Mouse (Mus musculus) natural killer cell, adult 2 months (primary cell): ENCODE data around the gene Spint2.
A peak's percentile ranks its signal among the peaks of the same experiment; 100 is the strongest.
"Not testable (repeated sequence)": the region's sequence is repeated elsewhere in the genome, so short reads cannot be mapped to it uniquely, and the experiment has no call there.

Source experiments
- DNase-seq, 2 experiments: peaks; one replicate each; pipeline ENCODE4 v3.0.0; 2022; ENCODE audit warnings: low spot score in 2 of 2

Gene Spint2

GRCm38 (mm10) chr7:29238019-29238967 is 43.4 kb downstream of the Spint2 start, which contains the start of gene Yif1b:
Yif1b (plus strand) TSS chr7:29238329.
- DNase-seq = peak; percentile 99

- DNase-seq = not testable (repeated sequence)
These were observed 44.1 kb downstream of the Spint2 start for GRCm38 (mm10) chr7:29237596-29237995.

DNA sequence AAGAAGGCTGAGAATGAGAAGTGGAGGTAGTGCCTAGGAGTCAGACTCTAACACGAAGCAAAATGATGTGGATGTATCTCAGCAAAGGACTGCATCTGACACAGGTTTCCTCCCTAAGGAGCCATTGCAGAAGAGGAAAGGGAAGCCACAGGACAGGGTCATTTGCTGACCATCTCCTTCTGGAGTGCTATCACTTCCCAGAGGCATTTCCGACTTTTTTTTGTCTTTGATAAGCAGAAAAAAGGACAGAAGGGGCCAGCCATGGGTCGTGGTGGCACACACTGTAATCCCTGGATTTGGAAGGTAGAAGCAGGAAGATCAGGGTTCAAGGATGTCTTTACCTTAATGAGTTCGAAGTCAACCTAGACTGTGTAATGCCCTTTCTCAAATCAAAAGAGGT is 45.1 kb downstream of the Spint2 start:
- no peak for DNase-seq

DNA sequence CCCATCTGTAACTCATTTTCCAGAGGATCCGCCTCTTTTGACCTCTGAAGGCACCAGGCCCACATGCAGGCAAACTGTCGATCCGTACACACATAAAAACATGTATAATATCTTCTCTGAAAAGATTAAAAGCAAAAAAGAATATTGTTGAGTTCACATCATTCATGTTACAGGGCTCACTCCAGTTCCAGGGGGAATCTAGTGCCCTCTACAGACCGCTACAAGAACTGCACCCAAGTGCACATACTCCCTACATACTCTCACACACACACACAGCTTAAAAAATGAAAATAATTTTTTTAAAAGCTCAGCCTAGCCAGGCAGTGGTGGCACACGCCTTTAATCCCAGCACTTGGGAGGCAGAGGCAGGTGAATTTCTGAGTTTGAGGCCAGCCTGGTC is 47.1 kb downstream of the Spint2 start:
- DNase-seq = peak in 1 of 2 experiments; percentile 28

DNA sequence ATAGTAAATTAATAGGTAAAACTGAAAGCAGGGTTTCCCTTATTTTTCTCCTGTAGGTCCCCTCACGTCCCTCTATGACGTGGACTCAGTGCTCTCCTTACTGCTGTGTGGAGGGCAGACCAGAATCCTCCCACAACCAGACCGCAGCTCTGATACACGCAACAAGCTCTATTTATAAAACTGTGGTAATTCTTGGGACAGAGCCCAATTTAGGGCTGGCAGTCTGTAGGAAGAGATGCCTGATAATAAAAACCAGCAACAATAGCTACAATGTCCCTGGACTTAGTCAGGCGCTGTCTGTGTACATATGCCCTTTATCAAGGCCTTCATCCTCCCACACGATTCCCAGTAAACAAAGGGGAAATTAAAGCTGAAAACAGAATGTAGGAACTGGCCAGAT is 48.0 kb downstream of the Spint2 start:
- DNase-seq = no peak

DNA sequence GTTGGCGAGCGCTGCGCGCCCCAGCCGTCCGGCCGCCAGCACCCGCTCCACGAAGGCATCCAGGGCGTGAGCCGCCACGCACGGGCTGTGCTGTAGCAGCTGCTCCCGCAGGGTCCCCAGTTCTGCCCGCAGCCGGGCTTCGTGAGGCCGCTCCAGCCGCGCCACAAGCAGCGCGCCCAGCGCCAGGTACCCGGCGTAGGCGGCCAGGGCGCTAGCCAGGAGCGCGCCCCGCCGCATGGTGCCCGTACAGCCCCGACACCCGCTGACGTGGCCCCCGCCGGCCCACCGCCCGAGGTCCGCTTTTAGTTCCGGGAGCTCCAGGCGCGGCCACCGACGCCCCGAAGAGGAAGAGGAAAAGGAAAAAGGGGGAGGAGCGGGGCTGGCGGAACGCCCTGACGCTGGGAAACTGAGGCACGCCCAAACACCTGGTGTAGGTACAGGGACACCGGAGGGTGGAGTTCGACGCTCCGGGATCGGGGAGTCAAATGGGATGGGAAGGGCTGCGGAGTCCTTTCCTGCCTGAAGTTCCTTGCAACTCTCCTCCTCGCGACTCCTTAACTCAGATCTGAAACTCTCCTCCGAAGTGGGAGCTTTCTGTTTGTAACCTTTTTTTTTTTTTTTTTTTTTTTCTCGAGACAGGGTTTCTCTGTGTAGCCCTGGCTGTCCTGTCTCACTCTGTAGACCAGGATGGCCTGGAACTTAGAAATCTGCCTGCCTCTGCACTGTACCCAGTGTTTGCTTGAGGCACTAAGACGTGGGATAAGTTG is 49.3 kb downstream of the Spint2 start, which contains the start of gene Kcnk6:
Kcnk6 (minus strand) TSS at position 269 of the 767 bp plus-strand sequence.
- DNase-seq = peak in 1 of 2 experiments; percentile 13

GRCm38 (mm10) chr7:29231517-29231916 is 50.2 kb downstream of the Spint2 start:
- DNase-seq = no peak

DNA sequence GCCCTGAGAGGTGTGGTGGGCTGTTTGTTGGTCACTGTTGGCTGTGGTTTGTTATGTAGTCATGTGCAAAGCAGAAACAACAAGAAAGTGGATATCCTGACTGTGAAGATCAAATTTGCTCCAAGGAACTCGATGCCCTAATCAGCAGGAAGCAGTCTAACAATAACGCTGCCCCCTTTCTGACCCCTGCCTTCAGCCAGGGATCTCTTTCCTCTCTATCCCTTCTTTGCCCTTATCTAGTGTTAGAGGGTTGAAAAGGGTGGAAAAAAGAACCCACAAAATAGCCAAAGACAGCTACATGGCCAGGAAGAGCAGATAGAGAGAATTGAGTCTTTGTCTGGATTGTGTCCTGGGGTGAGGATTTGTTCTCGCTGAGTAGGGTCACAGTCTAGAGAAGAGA is 51.2 kb downstream of the Spint2 start:
- DNase-seq = no peak

GRCm38 (mm10) chr7:29228202-29228601 is 53.5 kb downstream of the Spint2 start:
- no peak for DNase-seq

DNA sequence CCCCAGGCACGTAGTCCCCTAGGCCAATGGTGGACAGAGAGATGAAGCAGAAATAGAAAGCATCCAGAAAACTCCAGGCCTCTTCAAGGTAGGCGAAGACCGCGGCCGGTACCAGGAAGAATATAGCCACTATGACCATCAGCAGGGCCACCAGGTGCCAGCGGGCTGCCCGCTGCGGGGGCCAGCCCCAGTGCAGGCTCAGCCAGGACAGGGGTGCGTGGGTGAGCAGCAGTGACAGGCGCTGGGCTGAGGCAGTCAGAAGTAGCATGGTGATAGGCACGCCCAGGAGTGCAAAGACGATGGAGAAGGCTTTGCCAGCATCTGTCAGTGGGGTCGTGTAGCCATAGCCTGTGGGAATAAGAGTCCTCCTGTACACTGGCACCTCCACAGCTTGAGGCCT is 56.2 kb downstream of the Spint2 start:
- DNase-seq = no peak

DNA sequence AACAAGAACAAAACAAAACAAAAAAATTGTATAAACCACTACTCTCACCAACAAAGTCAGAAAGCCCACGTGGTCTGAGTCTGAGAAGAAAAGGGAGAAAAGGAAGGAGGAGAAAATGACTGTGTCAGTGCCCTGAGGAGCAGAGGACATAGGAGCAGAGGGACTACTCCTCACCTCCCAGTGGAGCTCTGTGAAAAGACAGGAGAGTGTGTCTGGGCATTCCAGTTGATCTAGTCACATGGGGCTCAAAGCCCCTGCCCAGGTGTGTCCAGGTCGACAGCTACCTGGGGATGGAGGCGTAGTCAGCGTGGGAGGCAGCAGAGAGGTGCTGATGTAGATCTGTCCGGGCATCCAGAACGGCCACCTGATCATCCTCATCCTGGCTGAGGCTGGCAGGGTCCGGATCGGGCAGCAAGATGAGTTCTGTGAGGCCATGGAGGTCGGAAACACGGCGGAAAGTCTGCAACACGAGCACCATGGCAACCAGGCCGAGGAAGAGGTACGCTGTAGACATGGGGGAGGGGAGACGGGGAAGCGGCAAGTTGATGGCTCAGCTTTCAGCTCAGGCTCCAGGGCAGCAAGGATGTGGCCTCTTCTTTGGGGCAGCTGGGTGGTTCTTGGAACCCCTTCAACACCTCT is 56.8 kb downstream of the Spint2 start:
- DNase-seq = no peak

- DNase-seq = no peak
These were observed 66.9 kb downstream of the Spint2 start for GRCm38 (mm10) chr7:29214846-29215245.

DNA sequence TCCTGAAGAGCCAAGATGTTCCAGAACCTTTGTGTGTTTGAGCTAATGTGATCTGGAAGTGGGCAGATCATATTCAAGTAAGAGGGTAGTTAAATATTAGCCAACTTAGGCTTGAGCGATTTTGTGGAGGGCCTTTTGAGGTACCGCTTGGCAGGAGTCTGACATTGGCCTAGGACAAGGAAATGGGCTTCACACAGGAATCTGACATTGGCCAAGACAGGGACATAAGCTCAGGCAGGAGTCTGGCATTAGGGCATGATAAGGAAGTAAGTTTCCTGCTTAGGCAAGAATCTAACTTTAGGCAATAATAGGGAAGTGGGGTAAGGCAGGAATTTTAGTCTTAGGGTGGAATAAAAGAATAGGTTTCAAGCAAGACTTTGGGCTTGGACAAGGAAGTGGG is 67.5 kb downstream of the Spint2 start:
- DNase-seq = no peak

GRCm38 (mm10) chr7:29213675-29214082 is 68.0 kb downstream of the Spint2 start, which contains the start of gene Catsperg1:
Catsperg1 (minus strand) TSS chr7:29214035.
- no peak for DNase-seq

- DNase-seq = not testable (repeated sequence)
These were observed 68.7 kb downstream of the Spint2 start for GRCm38 (mm10) chr7:29212775-29213560.

DNA sequence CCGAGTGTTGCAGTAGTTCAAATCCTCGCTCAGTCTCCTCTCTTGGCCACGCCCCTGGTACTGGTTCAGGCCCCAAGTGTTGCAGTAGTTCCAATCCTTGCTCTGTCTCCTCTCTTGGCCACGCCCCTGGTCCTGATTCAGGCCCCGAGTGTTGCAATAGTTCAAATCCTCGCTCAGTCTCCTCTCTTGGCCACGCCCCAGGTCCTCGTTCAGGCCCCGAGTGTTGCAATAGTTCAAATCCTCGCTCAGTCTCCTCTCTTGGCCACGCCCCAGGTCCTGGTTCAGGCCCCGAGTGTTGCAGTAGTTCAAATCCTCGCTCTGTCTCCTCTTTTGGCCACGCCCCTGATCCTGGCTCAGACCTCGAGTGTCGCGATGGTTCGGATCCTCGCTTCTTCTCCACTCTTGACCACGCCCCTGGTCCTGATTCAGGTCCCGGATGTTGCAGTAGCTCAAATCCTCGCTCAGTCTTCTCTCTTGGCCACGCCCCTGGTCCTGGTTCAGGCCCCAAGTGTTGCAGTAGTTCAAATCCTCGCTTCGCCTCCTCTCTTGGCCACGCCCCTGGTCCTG is 69.4 kb downstream of the Spint2 start:
- DNase-seq = no peak

GRCm38 (mm10) chr7:29211415-29212198 is 70.1 kb downstream of the Spint2 start:
- peak; percentile 82 to 90 for DNase-seq

GRCm38 (mm10) chr7:29211013-29211412 is 70.7 kb downstream of the Spint2 start:
- DNase-seq = not testable (repeated sequence)
